Mouse (Mus musculus) hindbrain, embryonic 11.5 days (tissue): Measurements from ENCODE around the gene Ncam1. TPM values are rescaled to one million over a fixed set of nuclear protein-coding genes. Genes with fewer than 3 reads are reported as not detected.

ENCODE experiments used
- ATAC-seq: fragments of 200-750 bp; cut with Nextera tagmentation; 2 replicates; pipeline ENCODE4 v1.8.0; 2017; ENCODE audit warnings: mild to moderate bottlenecking, moderate TSS enrichment, moderate library complexity; ENCODE audit not compliant: low FRiP score
- DNase-seq: peaks from one replicate; pipeline ENCODE4 v3.0.0-alpha.2; 2015; ENCODE audit warnings: low spot score
- H3K27ac ChIP-seq: fragments of 300-500 bp; sonication (generic); 2 replicates; pipeline ENCODE4 v1.5.1; 2014; ENCODE audit warnings: mild to moderate bottlenecking, low read depth, low read length
- H3K27me3 ChIP-seq: fragments of 300-500 bp; sonication (generic); 2 replicates; pipeline ENCODE4 v1.6.1; 2014; ENCODE audit warnings: mild to moderate bottlenecking, low read length, moderate library complexity, mixed read lengths; ENCODE audit not compliant: control insufficient read depth, insufficient read depth
- H3K36me3 ChIP-seq: fragments of 300-500 bp; sonication (generic); 2 replicates; pipeline ENCODE4 v1.6.1; 2014; ENCODE audit warnings: mild to moderate bottlenecking, low read length, moderate library complexity, mixed read lengths; ENCODE audit not compliant: control insufficient read depth, insufficient read depth
- H3K4me1 ChIP-seq: fragments of 300-500 bp; sonication (generic); replicated peaks from 2 replicates; pipeline ENCODE4 v1.6.1; 2014; ENCODE audit warnings: low read length, mixed read lengths; ENCODE audit not compliant: control insufficient read depth, insufficient read depth
- H3K4me2 ChIP-seq: fragments of 300-500 bp; sonication (generic); replicated peaks from 2 replicates; pipeline ENCODE4 v1.6.1; 2014; ENCODE audit warnings: mild to moderate bottlenecking, low read depth, low read length
- H3K4me3 ChIP-seq: fragments of 300-500 bp; sonication (generic); 2 replicates; pipeline ENCODE4 v1.5.1; 2014; ENCODE audit warnings: low read depth, low read length
- H3K9ac ChIP-seq: fragments of 300-500 bp; sonication (generic); 2 replicates; pipeline ENCODE4 v1.6.1; 2014; ENCODE audit warnings: low read depth, low read length
- H3K9me3 ChIP-seq: fragments of 300-500 bp; sonication (generic); 2 replicates; pipeline ENCODE4 v1.6.1; 2016; ENCODE audit warnings: low read length; ENCODE audit not compliant: control insufficient read depth
- WGBS: fragments of 180-500 bp; shearing (Covaris S2); extraction: QIAGEN DNeasy Blood & Tissue Kit; methylation state at CpG from one replicate; pipeline ENCODE4 v1.1.7; 2014; 5-methylcytosine and 5-hydroxymethylcytosine counted together
- polyA plus RNA-seq: library from polyadenylated mRNA; unstranded; fragments of >200 nt; fragmentation: Nextera tagmentation; extraction: Ambion mirVana; gene quantifications from 2 replicates; pipeline ENCODE4 v1.2.1, GENCODE M21; 2014

The Ncam1 gene
- polyA plus RNA-seq, 1 experiment from 2014 or later: 137 TPM

DNA sequence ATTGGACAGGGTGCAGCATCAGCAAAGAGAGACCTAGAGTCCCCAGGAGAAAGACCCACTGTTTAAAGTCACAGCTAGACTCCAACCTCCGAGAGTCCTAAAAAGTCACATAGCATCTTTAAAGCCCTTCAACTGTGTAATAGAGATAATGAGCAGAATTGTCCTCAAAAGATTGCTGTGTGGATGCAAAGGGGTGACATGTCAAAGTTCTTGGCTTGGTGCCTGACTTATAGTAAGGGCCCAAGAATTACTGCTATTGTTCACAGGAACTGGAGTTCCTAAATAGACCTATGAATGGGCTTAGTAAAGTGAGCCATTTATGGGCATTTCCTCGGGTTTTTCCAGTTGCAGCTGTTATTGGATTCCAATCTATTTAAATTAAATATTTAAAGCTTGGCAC is 54.4 kb downstream of the Ncam1 start:
- no peak overlapping the region for H3K4me3 ChIP-seq
- no peak overlapping the region for H3K9ac ChIP-seq
- ATAC-seq (no peak), DNase-seq (no peak)
- no peak overlapping the region for H3K27ac ChIP-seq
- no peaks in the 10 kb centered on the region for H3K36me3 ChIP-seq
- WGBS: 67% methylated on average over 2 of the region's 2 CpGs
- H3K4me1 ChIP-seq: no peaks in the 10 kb centered on the region
- H3K9me3 ChIP-seq: no peaks in the 10 kb centered on the region
- H3K4me2 ChIP-seq: no peak overlapping the region
- H3K27me3 ChIP-seq: no peaks in the 10 kb centered on the region

DNA sequence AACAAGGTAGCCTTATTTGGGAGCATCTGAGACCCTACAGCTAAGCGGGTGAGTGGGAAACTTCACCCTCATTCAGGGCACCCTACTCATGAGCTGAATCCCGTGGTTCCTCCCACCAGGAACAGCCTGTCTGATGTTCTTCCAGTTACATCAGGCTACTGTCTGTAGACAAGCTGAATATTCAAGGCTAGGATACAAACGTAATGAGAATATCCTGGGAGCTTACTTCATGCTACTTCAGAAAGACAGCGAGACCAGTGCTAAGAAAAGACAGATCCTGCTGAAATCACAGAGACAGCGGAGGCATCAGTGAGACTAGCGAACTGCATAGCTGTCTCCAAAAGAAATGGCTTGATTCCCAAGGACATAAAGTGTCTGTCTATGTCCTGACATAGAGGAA is 58.8 kb downstream of the Ncam1 start:
- no peak for ATAC-seq
- no peak overlapping the region for H3K4me2 ChIP-seq
- H3K27me3 ChIP-seq: no peaks in the 10 kb centered on the region
- WGBS: 88% methylated on average over 6 of the region's 6 CpGs
- H3K9ac ChIP-seq: no peak overlapping the region
- H3K9me3 ChIP-seq: no peaks in the 10 kb centered on the region
- no peak overlapping the region for H3K4me3 ChIP-seq
- no peak overlapping the region for H3K27ac ChIP-seq
- no peak for DNase-seq
- no peaks in the 10 kb centered on the region for H3K4me1 ChIP-seq
- H3K36me3 ChIP-seq: no peaks in the 10 kb centered on the region

DNA sequence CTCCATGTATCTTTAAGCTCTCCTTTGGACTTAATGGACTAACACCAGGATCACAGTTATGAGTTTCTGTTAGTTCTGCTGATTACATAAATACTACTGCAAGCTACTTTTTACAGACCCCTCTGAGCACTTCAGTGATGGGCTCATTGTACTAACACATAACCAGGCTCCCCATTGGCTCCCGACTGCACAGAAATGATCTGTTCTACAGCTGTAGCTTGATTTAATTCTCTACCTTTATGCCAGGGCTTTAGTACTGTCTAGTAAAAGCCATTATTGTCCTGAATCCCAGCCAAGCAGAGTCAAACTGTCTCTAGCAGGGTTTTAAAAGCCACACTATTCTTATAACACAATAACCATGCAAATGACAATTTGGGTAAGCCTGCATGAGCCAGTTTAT is 60.2 kb downstream of the Ncam1 start:
- no peaks in the 10 kb centered on the region for H3K9me3 ChIP-seq
- H3K4me2 ChIP-seq: no peak overlapping the region
- no peak overlapping the region for H3K27ac ChIP-seq
- DNase-seq (no peak), ATAC-seq (no peak)
- no peaks in the 10 kb centered on the region for H3K27me3 ChIP-seq
- no peaks in the 10 kb centered on the region for H3K4me1 ChIP-seq
- WGBS: 56% methylated on average over 1 of the region's 1 CpGs
- H3K36me3 ChIP-seq: no peaks in the 10 kb centered on the region
- no peak overlapping the region for H3K4me3 ChIP-seq
- no peak overlapping the region for H3K9ac ChIP-seq

DNA sequence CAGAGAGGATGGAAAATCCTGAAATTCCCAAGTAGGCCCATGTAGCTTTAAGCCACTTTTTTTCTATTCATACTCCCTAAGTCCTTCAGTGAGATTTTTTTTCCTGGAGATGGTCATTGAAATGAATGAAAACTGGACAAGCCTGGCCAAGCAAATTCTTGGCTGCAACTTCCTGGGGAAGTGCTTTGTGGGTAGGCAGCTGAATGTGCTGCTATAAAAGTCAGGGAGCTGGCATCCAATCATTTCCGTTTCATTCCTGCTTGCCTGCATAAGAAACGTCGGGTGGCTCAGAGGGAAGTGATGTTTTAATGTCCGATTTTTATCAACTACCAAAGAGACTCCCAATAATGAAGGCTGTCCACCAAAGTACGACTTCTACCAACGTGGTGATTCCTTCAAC is 61.6 kb downstream of the Ncam1 start:
- ATAC-seq (no peak), DNase-seq (no peak)
- Histone ChIP-seq H3K36me3 (no peaks in the 10 kb centered on the region), H3K9ac (no peak overlapping the region), H3K4me2 (no peak overlapping the region), H3K4me3 (no peak overlapping the region), H3K27me3 (no peaks in the 10 kb centered on the region), H3K4me1 (no peaks in the 10 kb centered on the region), H3K9me3 (no peaks in the 10 kb centered on the region), H3K27ac (no peak overlapping the region)
- 92% methylated on average over 6 of the region's 6 CpGs for WGBS

DNA sequence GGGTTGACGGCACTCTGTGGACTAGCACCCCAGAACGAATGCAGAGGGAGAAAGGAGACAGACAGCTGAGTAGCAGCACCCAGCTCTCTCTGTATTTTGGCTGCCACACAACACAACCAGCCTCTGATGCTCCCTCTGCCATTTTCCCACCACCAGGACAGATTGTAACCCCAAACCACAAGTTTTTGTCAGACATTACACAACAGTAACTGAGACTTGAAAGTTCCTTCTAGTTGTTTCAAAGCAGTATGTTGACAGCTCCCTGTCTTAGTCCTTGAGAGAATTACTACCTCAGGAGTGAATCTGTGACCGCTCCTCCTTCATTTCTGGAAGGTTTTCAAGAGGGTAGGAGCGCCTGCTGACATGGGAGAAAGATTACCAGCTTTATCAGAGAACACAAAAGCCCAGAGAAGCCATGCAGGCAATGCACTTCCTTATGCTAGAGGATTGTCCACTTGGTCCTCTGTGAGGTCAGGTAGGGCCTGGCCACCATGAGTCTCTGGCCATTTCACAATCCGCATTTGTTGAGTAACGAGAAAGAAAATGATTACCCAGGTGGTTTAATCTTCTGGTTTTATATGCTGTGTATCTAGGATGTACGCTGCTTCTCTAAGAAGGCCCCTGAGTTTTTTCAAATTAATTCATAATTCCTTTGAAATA is 64.2 kb downstream of the Ncam1 start:
- 86% methylated on average over 7 of the region's 7 CpGs for WGBS
- no peak for ATAC-seq
- no peak overlapping the region for H3K4me3 ChIP-seq

DNA sequence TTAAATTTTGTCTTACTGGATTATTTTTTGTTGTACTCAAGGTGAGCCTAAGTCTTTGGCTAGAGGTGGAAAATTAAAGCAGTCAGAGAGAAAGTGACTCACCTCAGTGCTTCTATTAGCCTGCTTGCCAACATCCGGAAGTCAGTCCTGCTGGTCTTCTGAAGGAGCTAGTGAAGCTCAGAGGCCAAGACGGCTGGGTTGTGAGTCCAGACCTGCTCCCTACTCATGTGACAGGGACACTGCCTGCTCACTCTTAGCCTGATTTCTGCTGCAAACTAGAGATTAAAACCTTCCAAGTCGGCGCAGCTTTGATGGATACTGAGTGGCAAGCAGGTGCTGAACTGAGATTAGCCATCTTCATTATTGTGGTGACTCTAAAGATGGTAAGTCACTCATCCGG is 65.0 kb downstream of the Ncam1 start:
- no peaks in the 10 kb centered on the region for H3K27me3 ChIP-seq
- 0 out of 2 replicates have a peak, but pooled peaks cover 7% of the 10 kb centered on the region for H3K4me1 ChIP-seq
- no peaks in the 10 kb centered on the region for H3K9me3 ChIP-seq
- H3K4me2 ChIP-seq: no peak overlapping the region
- no peak overlapping the region for H3K9ac ChIP-seq
- no peak for DNase-seq
- H3K4me3 ChIP-seq: no peak overlapping the region
- WGBS: 76% methylated on average over 5 of the region's 5 CpGs
- H3K27ac ChIP-seq: no peak overlapping the region
- no peaks in the 10 kb centered on the region for H3K36me3 ChIP-seq
- no peak for ATAC-seq

More for the DNA sequence above, 64.2 kb downstream of the Ncam1 start:
- H3K9ac ChIP-seq: no peak overlapping the region
- no peak overlapping the region for H3K27ac ChIP-seq
- H3K36me3 ChIP-seq: no peaks in the 10 kb centered on the region
- H3K27me3 ChIP-seq: no peaks in the 10 kb centered on the region
- no peaks in the 10 kb centered on the region for H3K9me3 ChIP-seq
- 0 out of 2 replicates have a peak, but pooled peaks cover 1% of the 10 kb centered on the region for H3K4me1 ChIP-seq
- DNase-seq: no peak
- H3K4me2 ChIP-seq: no peak overlapping the region

DNA sequence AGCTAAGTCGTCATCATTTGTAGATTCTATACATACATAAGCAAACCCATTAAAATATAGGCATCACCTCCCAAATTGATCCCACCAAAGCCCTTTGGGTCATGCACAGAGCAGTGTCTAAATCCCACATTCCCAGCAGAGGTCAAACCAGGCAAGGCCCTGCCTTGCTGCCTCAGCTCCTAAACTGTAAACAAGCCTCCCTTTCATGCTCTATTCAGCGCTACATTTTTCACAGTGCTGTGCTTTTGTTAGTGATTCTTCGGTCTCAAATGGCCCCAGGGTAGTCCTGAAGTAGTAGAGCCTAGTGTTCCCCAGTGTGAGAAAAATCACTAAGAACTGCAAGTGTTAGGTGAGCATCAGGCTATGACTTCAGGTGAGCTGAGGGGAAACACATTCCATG is 69.2 kb downstream of the Ncam1 start:
- Histone ChIP-seq H3K36me3 (no peaks in the 10 kb centered on the region), H3K4me2 (no peak overlapping the region), H3K4me3 (no peak overlapping the region), H3K4me1 (peaks cover 13% of the 10 kb centered on the region), H3K27ac (no peak overlapping the region), H3K27me3 (no peaks in the 10 kb centered on the region), H3K9me3 (no peaks in the 10 kb centered on the region), H3K9ac (no peak overlapping the region)
- WGBS: 45% methylated on average over 3 of the region's 3 CpGs
- DNase-seq (no peak), ATAC-seq (no peak)

DNA sequence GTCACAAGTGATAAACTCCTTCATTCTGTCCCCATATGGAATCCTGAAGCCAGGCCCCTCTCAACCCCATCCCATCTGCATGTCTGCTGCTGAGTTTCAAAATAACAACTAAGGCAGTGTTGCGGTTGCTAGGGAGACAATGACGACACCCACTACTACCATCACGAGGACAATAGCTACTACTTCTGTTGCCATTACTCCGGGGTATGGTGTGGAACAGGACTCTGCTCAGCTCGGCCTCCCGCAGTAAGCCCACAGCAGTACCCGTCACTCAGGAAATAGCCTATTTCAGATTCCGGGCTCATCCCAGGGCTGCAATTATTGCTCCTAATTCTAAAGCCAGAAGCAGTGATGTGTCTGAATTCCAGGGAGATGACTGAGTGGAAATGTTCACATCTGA is 70.5 kb downstream of the Ncam1 start:
- Histone ChIP-seq H3K9ac (no peak overlapping the region), H3K9me3 (no peaks in the 10 kb centered on the region), H3K4me1 (peaks cover 13% of the 10 kb centered on the region), H3K36me3 (no peaks in the 10 kb centered on the region), H3K27me3 (no peaks in the 10 kb centered on the region), H3K27ac (0 out of 2 replicates have a peak overlapping the region, but pooled peaks have one; percentile 24), H3K4me2 (no peak overlapping the region), H3K4me3 (no peak overlapping the region)
- 30% methylated on average over 8 of the region's 8 CpGs for WGBS
- ATAC-seq (0 out of 2 replicates have a peak, but pooled peaks have one; percentile 40), DNase-seq (peak; percentile 44)

DNA sequence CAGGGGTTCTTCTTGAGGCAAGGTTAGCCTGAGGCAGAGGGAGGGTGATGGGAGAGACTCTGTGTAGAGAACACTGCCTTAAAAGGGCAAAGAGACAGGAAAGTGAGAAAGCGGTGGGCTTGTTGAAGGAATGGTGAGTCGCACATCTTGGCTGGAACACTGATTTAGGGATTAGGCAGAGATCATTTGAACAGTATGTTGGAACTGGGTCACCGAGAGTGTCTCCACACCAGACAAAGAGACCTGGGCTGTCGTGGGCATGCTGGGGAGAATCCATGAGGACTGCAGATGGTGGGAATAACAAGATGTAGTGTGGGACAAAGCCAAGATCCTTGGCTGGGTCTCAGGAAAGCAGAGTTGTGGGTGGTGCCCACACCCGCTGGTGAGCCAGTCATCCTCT is 76.0 kb downstream of the Ncam1 start:
- no peak overlapping the region for H3K4me2 ChIP-seq
- H3K27me3 ChIP-seq: no peaks in the 10 kb centered on the region
- no peaks in the 10 kb centered on the region for H3K4me1 ChIP-seq
- DNase-seq (no peak), ATAC-seq (no peak)
- no peak overlapping the region for H3K9ac ChIP-seq
- no peak overlapping the region for H3K4me3 ChIP-seq
- H3K9me3 ChIP-seq: no peaks in the 10 kb centered on the region
- WGBS: 89% methylated on average over 5 of the region's 5 CpGs
- H3K27ac ChIP-seq: no peak overlapping the region
- H3K36me3 ChIP-seq: no peaks in the 10 kb centered on the region
